Mouse (Mus musculus): ENCODE results near the gene Tbcc. TPM values are rescaled to one million over a fixed set of nuclear protein-coding genes. Genes with fewer than 3 reads are reported as not detected.

The Tbcc gene
- total and polyA plus RNA-seq, 3 experiments, result 19.3 to 31.8 TPM; not detected in 1

DNA sequence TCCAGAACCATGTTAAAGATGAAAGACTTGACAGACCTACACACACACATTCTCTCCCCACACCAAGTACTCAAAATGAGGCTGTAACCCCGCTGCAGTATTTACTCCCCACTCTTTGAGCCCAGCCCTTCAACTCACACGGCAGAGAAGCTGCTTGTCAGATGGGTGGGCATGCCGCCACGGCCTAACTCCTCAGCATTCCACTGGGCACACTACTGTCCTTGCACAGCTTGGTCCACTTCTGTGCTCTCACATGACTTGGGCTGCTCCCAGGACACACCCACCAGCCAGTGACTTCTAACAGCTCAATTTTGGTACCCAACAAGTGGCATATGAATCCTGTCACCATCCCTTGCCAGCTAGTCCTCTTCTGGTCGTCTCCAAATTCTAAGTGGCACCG lies 37.2 kb upstream of the Tbcc start:
- Histone ChIP-seq H3K4me1 (ENCODE audit: control insufficient read depth in 1 of 2, insufficient read depth in 2 of 2, low read length in 2 of 2) (peaks cover 3 to 20% of the 10 kb centered on the region in 2 experiments), H3K79me2 (ENCODE audit: control insufficient read depth, insufficient read depth, low read length, poor library complexity) (peaks cover 34% of the 10 kb centered on the region), H3K27me3 (ENCODE audit: control insufficient read depth in 1 of 2, insufficient read depth in 2 of 2, low read length in 2 of 2) (no peaks in the 10 kb centered on the region), H3K27ac (ENCODE audit: control insufficient read depth, low read depth, low read length) (no peak overlapping the region), H3K9me3 (replicated peaks; ENCODE audit: insufficient read depth, low read length) (no peaks in the 10 kb centered on the region), H3K4me3 (ENCODE audit: control insufficient read depth in 1 of 2, insufficient read depth in 1 of 2, low read depth in 2 of 2, low read length in 2 of 2) (no peak overlapping the region), H3K36me3 (ENCODE audit: control insufficient read depth in 1 of 2, insufficient read depth in 2 of 2, low read length in 2 of 2) (peaks cover 0 to 16% of the 10 kb centered on the region in 2 experiments; a peak in 3 of 4 replicates), H3K9ac (ENCODE audit: control insufficient read depth, low read depth, low read length, poor library complexity, severe bottlenecking) (no peak overlapping the region)
- DNase-seq (ENCODE audit: low read depth, low spot score), result peak; percentile 26
- TF ChIP-seq ZNF384 (IDR thresholded peaks at IDR 0.05; ENCODE audit: low read depth, low read length) (no peak), POLR2A (IDR thresholded peaks at IDR 0.05; ENCODE audit: control insufficient read depth in 1 of 2, insufficient read depth in 1 of 2, low read depth in 1 of 2, low read length in 2 of 2, poor library complexity in 1 of 2) (0 out of 4 replicates have a peak, but pooled peaks of 1 of the 2 experiments have one; percentile 18)

- H3K9me3 ChIP-seq (replicated peaks; ENCODE audit: insufficient read depth, low read length), result no peaks in the 10 kb centered on the region
- H3K27me3 ChIP-seq (ENCODE audit: control insufficient read depth in 1 of 2, insufficient read depth in 2 of 2, low read length in 2 of 2), result no peaks in the 10 kb centered on the region
- peaks cover 0 to 18% of the 10 kb centered on the region in 2 experiments; a peak in 3 of 4 replicates for H3K36me3 ChIP-seq (ENCODE audit: control insufficient read depth in 1 of 2, insufficient read depth in 2 of 2, low read length in 2 of 2)
- H3K27ac ChIP-seq (ENCODE audit: control insufficient read depth, low read depth, low read length), result peak overlapping the region; percentile 11; the same call in 1 of the 2 replicates
- peaks cover 34% of the 10 kb centered on the region for H3K79me2 ChIP-seq (ENCODE audit: control insufficient read depth, insufficient read depth, low read length, poor library complexity)
- H3K4me3 ChIP-seq (ENCODE audit: control insufficient read depth in 1 of 2, insufficient read depth in 1 of 2, low read depth in 2 of 2, low read length in 2 of 2), result no peak overlapping the region
- DNase-seq (ENCODE audit: low read depth, low spot score), result no peak
- H3K9ac ChIP-seq (ENCODE audit: control insufficient read depth, low read depth, low read length, poor library complexity, severe bottlenecking), result no peak overlapping the region
- H3K4me1 ChIP-seq (ENCODE audit: control insufficient read depth in 1 of 2, insufficient read depth in 2 of 2, low read length in 2 of 2), result peaks cover 3 to 17% of the 10 kb centered on the region in 2 experiments
- TF ChIP-seq JUND (IDR thresholded peaks at IDR 0.05; ENCODE audit: low read depth, low read length) (no peak), SMC3 (IDR thresholded peaks at IDR 0.05; ENCODE audit: low read depth, low read length) (no peak), ELF1 (IDR thresholded peaks at IDR 0.05; ENCODE audit: low read depth, low read length) (no peak), ZMIZ1 (IDR thresholded peaks at IDR 0.05; ENCODE audit: low read depth, low read length) (no peak), RCOR1 (IDR thresholded peaks at IDR 0.05; ENCODE audit: low read depth, low read length) (no peak), CHD1 (IDR thresholded peaks at IDR 0.05; ENCODE audit: low read depth, low read length) (no peak), ETS1 (IDR thresholded peaks at IDR 0.05; ENCODE audit: low read depth, low read length) (no peak), MYB (IDR thresholded peaks at IDR 0.05; ENCODE audit: low read depth, low read length) (no peak), NRF1 (IDR thresholded peaks at IDR 0.05; ENCODE audit: insufficient read depth, low read depth, low read length, poor library complexity, severe bottlenecking) (no peak), MXI1 (IDR thresholded peaks at IDR 0.05; ENCODE audit: low read depth, low read length) (no peak), MAFK (IDR thresholded peaks at IDR 0.05; ENCODE audit: borderline replicate concordance, low read depth, low read length) (no peak), USF2 (IDR thresholded peaks at IDR 0.05; ENCODE audit: borderline replicate concordance in 1 of 2, insufficient read depth in 1 of 2, low read depth in 1 of 2, low read length in 2 of 2) (no peak)
Observed at GRCm38 (mm10) chr17:46854096-46854495, 36.4 kb upstream of the Tbcc start.

- Histone ChIP-seq H3K9me3 (replicated peaks; ENCODE audit: insufficient read depth, low read length) (no peaks in the 10 kb centered on the region), H3K79me2 (ENCODE audit: control insufficient read depth, insufficient read depth, low read length, poor library complexity) (peaks cover 34% of the 10 kb centered on the region), H3K4me1 (ENCODE audit: control insufficient read depth in 1 of 2, insufficient read depth in 2 of 2, low read length in 2 of 2) (peaks cover 3 to 17% of the 10 kb centered on the region in 2 experiments), H3K36me3 (ENCODE audit: control insufficient read depth in 1 of 2, insufficient read depth in 2 of 2, low read length in 2 of 2) (peaks cover 0 to 21% of the 10 kb centered on the region in 2 experiments; a peak in 2 of 4 replicates), H3K27me3 (ENCODE audit: control insufficient read depth in 1 of 2, insufficient read depth in 2 of 2, low read length in 2 of 2) (no peaks in the 10 kb centered on the region), H3K9ac (ENCODE audit: control insufficient read depth, low read depth, low read length, poor library complexity, severe bottlenecking) (peak overlapping the region; percentile 50), H3K4me3 (ENCODE audit: control insufficient read depth in 1 of 2, insufficient read depth in 1 of 2, low read depth in 2 of 2, low read length in 2 of 2) (no peak overlapping the region), H3K27ac (ENCODE audit: control insufficient read depth, low read depth, low read length) (peak overlapping the region; percentile 57)
- no peak for DNase-seq (ENCODE audit: low read depth, low spot score)
- TF ChIP-seq SIN3A (IDR thresholded peaks at IDR 0.05; ENCODE audit: low read length), result no peak
- 0 out of 2 replicates have a peak, but pooled peaks have one; percentile 56 for TF ChIP-seq GATA1 (IDR thresholded peaks at IDR 0.05; ENCODE audit: low read depth, low read length)
- no peak for TF ChIP-seq MAX (IDR thresholded peaks at IDR 0.05; ENCODE audit: low read length)
- TF ChIP-seq ZMIZ1 (IDR thresholded peaks at IDR 0.05; ENCODE audit: low read depth, low read length), result 0 out of 2 replicates have a peak, but pooled peaks have one; percentile 20
Observed at GRCm38 (mm10) chr17:46854640-46855110, 35.8 kb upstream of the Tbcc start.

Data from MEL (cell line).